Mouse (Mus musculus) liver, embryonic 14.5 days (tissue): ENCODE results near the gene Efhd2.

Experiments
- CTCF ChIP-seq: IDR thresholded peaks from 2 replicates; pipeline ENCODE4 v1.5.1; 2016; ENCODE audit warnings: antibody characterized with exemption, low read depth, control low read depth
- EP300 ChIP-seq: IDR thresholded peaks from 2 replicates; pipeline ENCODE4 v1.6.1; 2016; ENCODE audit warnings: antibody characterized with exemption, low read depth

DNA sequence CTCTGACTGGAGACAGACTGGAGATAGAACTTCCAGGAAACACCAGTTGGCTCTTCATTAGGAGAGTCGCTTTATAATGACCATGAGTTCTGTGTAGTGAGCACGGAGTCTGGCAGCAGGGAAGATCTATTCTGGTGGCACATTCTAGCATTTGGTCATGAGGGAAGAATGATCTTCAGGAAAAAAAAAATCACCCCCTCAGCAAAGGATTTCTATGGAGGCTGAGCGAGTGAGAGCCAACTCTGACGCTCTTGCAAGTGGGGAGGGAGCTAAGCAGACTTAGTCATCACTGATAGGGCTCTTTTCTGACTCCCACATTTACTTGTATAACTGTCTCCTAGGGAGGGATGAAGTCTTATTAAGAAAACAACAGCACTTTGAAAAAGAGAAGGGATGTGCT is 4.4 kb upstream of the Efhd2 start:
- TF ChIP-seq CTCF (no peak), EP300 (no peak)
